Mouse (Mus musculus) lung, adult 2 months (tissue): ENCODE data around the gene A930009A15Rik.

Experiments used
- CTCF ChIP-seq: fragments of 200-500 bp; IDR thresholded peaks from 2 replicates; pipeline ENCODE4 v1.5.1; 2011; ENCODE audit warnings: mild to moderate bottlenecking, low read length, control low read depth; ENCODE audit not compliant: insufficient read depth
- POLR2A ChIP-seq: fragments of 200-500 bp; IDR thresholded peaks from 2 replicates; pipeline ENCODE4 v1.6.1; 2011; ENCODE audit warnings: low read depth, mild to moderate bottlenecking, control low read depth, low read length, borderline replicate concordance; ENCODE audit errors: extremely low read depth

- TF ChIP-seq CTCF (no peak), POLR2A (no peak)
Observed at GRCm38 (mm10) chr10:115551069-115551468, 18.7 kb upstream of the A930009A15Rik start.
